Mouse (Mus musculus): ENCODE measurements around the gene 1700012B09Rik. TPM values are rescaled to one million over a fixed set of nuclear protein-coding genes. Genes with fewer than 3 reads are reported as not detected.

Gene 1700012B09Rik
- polyA plus RNA-seq, 1 experiment = not detected

GRCm38 (mm10) chr9:14718332-14718691 lies 52.5 kb downstream of the 1700012B09Rik start:
- H3K36me3 ChIP-seq (ENCODE audit: control insufficient read depth, insufficient read depth, low read length) = no peaks in the 10 kb centered on the region
- TF ChIP-seq CTCF (conservative IDR thresholded peaks at IDR 0.05; ENCODE audit: insufficient read depth, insufficient read length, low read depth, low read length) (no peak), POLR2A (IDR thresholded peaks at IDR 0.05; ENCODE audit: low read depth, low read length) (no peak)
- peak overlapping the region; percentile 67 for H3K27ac ChIP-seq (ENCODE audit: insufficient read depth, low read depth, low read length)
- peak overlapping the region; percentile 44 for H3K4me3 ChIP-seq (ENCODE audit: insufficient read depth, low read depth, low read length)
- H3K27me3 ChIP-seq (replicated peaks; ENCODE audit: control insufficient read depth, insufficient read depth, low read length) = no peaks in the 10 kb centered on the region
- no peak for DNase-seq
- no peaks in the 10 kb centered on the region for H3K4me1 ChIP-seq (ENCODE audit: control insufficient read depth, insufficient read depth, low read length)

- no peaks in the 10 kb centered on the region for H3K36me3 ChIP-seq (ENCODE audit: control insufficient read depth, insufficient read depth, low read length)
- H3K27me3 ChIP-seq (replicated peaks; ENCODE audit: control insufficient read depth, insufficient read depth, low read length) = no peaks in the 10 kb centered on the region
- TF ChIP-seq POLR2A (IDR thresholded peaks at IDR 0.05; ENCODE audit: low read depth, low read length) (no peak), CTCF (conservative IDR thresholded peaks at IDR 0.05; ENCODE audit: insufficient read depth, insufficient read length, low read depth, low read length) (no peak)
- H3K27ac ChIP-seq (ENCODE audit: insufficient read depth, low read depth, low read length) = peak overlapping the region; percentile 71
- 39% methylated on average over 14 of the region's 14 CpGs for WGBS
- no peaks in the 10 kb centered on the region for H3K4me1 ChIP-seq (ENCODE audit: control insufficient read depth, insufficient read depth, low read length)
- peak; percentile 61 for DNase-seq
- peak overlapping the region; percentile 44 for H3K4me3 ChIP-seq (ENCODE audit: insufficient read depth, low read depth, low read length)
Measured at GRCm38 (mm10) chr9:14717689-14718331, 53.0 kb downstream of the 1700012B09Rik start.

- no peaks in the 10 kb centered on the region for H3K27me3 ChIP-seq (replicated peaks; ENCODE audit: control insufficient read depth, insufficient read depth, low read length)
- no peak overlapping the region for H3K27ac ChIP-seq (ENCODE audit: insufficient read depth, low read depth, low read length)
- WGBS = 85% methylated on average over 15 of the region's 15 CpGs
- DNase-seq = no peak
- TF ChIP-seq POLR2A (IDR thresholded peaks at IDR 0.05; ENCODE audit: low read depth, low read length) (no peak), CTCF (conservative IDR thresholded peaks at IDR 0.05; ENCODE audit: insufficient read depth, insufficient read length, low read depth, low read length) (no peak)
- no peaks in the 10 kb centered on the region for H3K4me1 ChIP-seq (ENCODE audit: control insufficient read depth, insufficient read depth, low read length)
- no peaks in the 10 kb centered on the region for H3K36me3 ChIP-seq (ENCODE audit: control insufficient read depth, insufficient read depth, low read length)
- H3K4me3 ChIP-seq (ENCODE audit: insufficient read depth, low read depth, low read length) = no peak overlapping the region
Measured at GRCm38 (mm10) chr9:14715258-14715657, 55.6 kb downstream of the 1700012B09Rik start.

GRCm38 (mm10) chr9:14710910-14711309 lies 59.9 kb downstream of the 1700012B09Rik start:
- Histone ChIP-seq H3K27ac (ENCODE audit: insufficient read depth, low read depth, low read length) (no peak overlapping the region), H3K4me1 (ENCODE audit: control insufficient read depth, insufficient read depth, low read length) (no peaks in the 10 kb centered on the region), H3K27me3 (replicated peaks; ENCODE audit: control insufficient read depth, insufficient read depth, low read length) (no peaks in the 10 kb centered on the region), H3K4me3 (ENCODE audit: insufficient read depth, low read depth, low read length) (no peak overlapping the region), H3K36me3 (ENCODE audit: control insufficient read depth, insufficient read depth, low read length) (no peaks in the 10 kb centered on the region)
- 94% methylated on average over 3 of the region's 3 CpGs for whole genome bisulfite sequencing
- DNase-seq = no peak
- TF ChIP-seq POLR2A (IDR thresholded peaks at IDR 0.05; ENCODE audit: low read depth, low read length) (no peak), CTCF (conservative IDR thresholded peaks at IDR 0.05; ENCODE audit: insufficient read depth, insufficient read length, low read depth, low read length) (no peak)

Other genes with a start within 250 kb of the 1700012B09Rik start
- gene Amotl1, start 126.0 kb downstream of the 1700012B09Rik start, polyA plus RNA-seq (2012; rRNA removed) = 15.5 and 19.4 TPM in 2 replicates
- 0.38 and 0.48 TPM in 2 replicates for gene Piwil4, start 30.3 kb downstream of the 1700012B09Rik start, polyA plus RNA-seq (2012; rRNA removed)
- 0.97 and 1.3 TPM in 2 replicates for gene Fut4, start 18.6 kb downstream of the 1700012B09Rik start, polyA plus RNA-seq (2012; rRNA removed)
- gene Mre11a, start 13.6 kb upstream of the 1700012B09Rik start, polyA plus RNA-seq (2012; rRNA removed) = 3.1 and 3.5 TPM in 2 replicates
- gene Ankrd49, start 13.8 kb upstream of the 1700012B09Rik start, polyA plus RNA-seq (2012; rRNA removed) = 4.0 and 5.0 TPM in 2 replicates
- 0.11 and 0.30 TPM in 2 replicates for gene Gpr83, start 89.2 kb upstream of the 1700012B09Rik start, polyA plus RNA-seq (2012; rRNA removed)
- 0.14 and 2.8 TPM in 2 replicates for gene Izumo1r, start 132.9 kb upstream of the 1700012B09Rik start, polyA plus RNA-seq (2012; rRNA removed)